Mouse (Mus musculus): ENCODE results near the gene Vmn1r73. TPM values are rescaled to one million over a fixed set of nuclear protein-coding genes. Genes with fewer than 3 reads are reported as not detected.

Vmn1r73 gene
- not detected for total RNA-seq (2021)
- long read RNA-seq: 0 reads

DNA sequence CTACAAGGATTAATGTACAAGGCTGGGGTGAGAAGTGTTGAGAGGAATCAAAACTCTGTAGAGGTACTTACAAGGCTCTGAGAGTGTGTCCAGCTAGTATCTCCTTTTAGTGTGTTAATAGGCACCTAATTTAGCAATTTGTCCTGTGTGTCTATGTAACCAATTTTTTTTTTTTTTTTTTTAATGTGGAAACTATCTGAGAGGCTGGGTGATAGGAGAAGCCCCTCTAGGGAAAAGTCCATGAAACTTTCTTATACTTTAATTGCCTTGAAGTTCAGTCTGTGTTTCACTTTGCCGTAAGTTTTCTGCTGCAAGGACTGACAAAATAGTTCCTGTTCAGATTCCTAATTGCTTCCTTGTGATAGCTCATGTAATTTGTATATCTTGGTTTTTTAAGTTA, at the start of gene Vmn1r73:
Gene Vmn1r73 (plus strand): TSS at position 301 of the 400 bp plus-strand sequence.
- no peak for DNase-seq (ENCODE audit: low spot score in 2 of 2)

Other genes with a start within 250 kb of the Vmn1r73 start
- not detected for gene Zscan4-ps2, start 216.0 kb upstream of the Vmn1r73 start, total RNA-seq (2021)
- not detected for gene Zscan4-ps3, start 121.0 kb upstream of the Vmn1r73 start, total RNA-seq (2021)
- gene Vmn1r72, start 50.1 kb upstream of the Vmn1r73 start, total RNA-seq (2021): not detected
- not detected for gene Vmn1r74, start 103.7 kb downstream of the Vmn1r73 start, total RNA-seq (2021)
- not detected for gene Vmn1r75, start 144.4 kb downstream of the Vmn1r73 start, total RNA-seq (2021)
- gene Vmn1r76, start 207.9 kb downstream of the Vmn1r73 start, total RNA-seq (2021): not detected

Data from layer of hippocampus, adult 18-20 months (tissue).